Mouse (Mus musculus) kidney, adult 2 months (tissue): ENCODE results near the gene Asb6.

Experiments
- CTCF ChIP-seq: fragments of 200-500 bp; conservative IDR thresholded peaks from 2 replicates; pipeline ENCODE4 v1.5.1; 2011; ENCODE audit warnings: low read depth, mild to moderate bottlenecking, control low read depth, low read length, moderate library complexity, mixed read lengths; ENCODE audit not compliant: insufficient read depth, insufficient read length
- POLR2A ChIP-seq: fragments of 200-500 bp; IDR thresholded peaks from one replicate; pipeline ENCODE4 v1.6.1; 2011; ENCODE audit warnings: low read depth, low read length, control low read depth

GRCm38 (mm10) chr2:30777266-30777665 lies 52.9 kb downstream of the Asb6 start:
- no peak for TF ChIP-seq POLR2A
- TF ChIP-seq CTCF = no peak
